Mouse (Mus musculus): Measurements from ENCODE around the gene Efcc1.

- TF ChIP-seq CTCF (IDR thresholded peaks at IDR 0.05; ENCODE audit: low read depth, low read length) (no peak), POLR2A (IDR thresholded peaks at IDR 0.05; ENCODE audit: extremely low read depth, insufficient read depth, low read length) (no peak)
Measured at GRCm38 (mm10) chr6:87805448-87805847, 74.8 kb downstream of the Efcc1 start.

All from liver, adult 2 months (tissue).